Mouse (Mus musculus) kidney, adult 2 months (tissue): ENCODE data around the gene Nfatc2. TPM values are rescaled to one million over a fixed set of nuclear protein-coding genes. Genes with fewer than 3 reads are reported as not detected.

Experiments
- DNase-seq: peaks from one replicate; pipeline ENCODE4 v3.0.0; 2021
- H3K27ac ChIP-seq: fragments of 200-500 bp; 2 replicates; pipeline ENCODE4 v1.5.1; 2012; ENCODE audit warnings: low read depth, low read length, control low read depth, inconsistent platforms; ENCODE audit not compliant: insufficient read depth
- H3K27me3 ChIP-seq: fragments of 200-500 bp; replicated peaks from 2 replicates; pipeline ENCODE4 v1.6.1; 2012; ENCODE audit warnings: mild to moderate bottlenecking, moderate library complexity, low read length, inconsistent platforms; ENCODE audit not compliant: control insufficient read depth, insufficient read depth
- H3K36me3 ChIP-seq: fragments of 200-500 bp; 2 replicates; pipeline ENCODE4 v1.6.1; 2012; ENCODE audit warnings: mild to moderate bottlenecking, moderate library complexity, low read length, inconsistent platforms; ENCODE audit not compliant: control insufficient read depth, insufficient read depth
- H3K4me1 ChIP-seq: fragments of 200-500 bp; 2 replicates; pipeline ENCODE4 v1.6.1; 2011; ENCODE audit warnings: low read length; ENCODE audit not compliant: control insufficient read depth, insufficient read depth
- H3K4me3 ChIP-seq: fragments of 200-500 bp; 2 replicates; pipeline ENCODE4 v1.5.1; 2011; ENCODE audit warnings: mild to moderate bottlenecking, low read depth, low read length, control low read depth; ENCODE audit not compliant: insufficient read depth
- CTCF ChIP-seq: fragments of 200-500 bp; conservative IDR thresholded peaks from 2 replicates; pipeline ENCODE4 v1.5.1; 2011; ENCODE audit warnings: low read depth, mild to moderate bottlenecking, control low read depth, low read length, moderate library complexity, mixed read lengths; ENCODE audit not compliant: insufficient read depth, insufficient read length
- POLR2A ChIP-seq: fragments of 200-500 bp; IDR thresholded peaks from one replicate; pipeline ENCODE4 v1.6.1; 2011; ENCODE audit warnings: low read depth, low read length, control low read depth
- WGBS: fragments of 180-500 bp; shearing (Covaris S2); methylation state at CpG from one replicate; pipeline ENCODE4 v1.1.7; 2018; 5-methylcytosine and 5-hydroxymethylcytosine counted together
- polyA plus RNA-seq: library from polyadenylated mRNA; depleted of rRNA; stranded (reverse); fragments of >200 nt; gene quantifications from 2 replicates; pipeline ENCODE4 v1.2.3, GENCODE M21; 2012

Gene Nfatc2
- polyA plus RNA-seq, 1 experiment, result 3.4 TPM

DNA sequence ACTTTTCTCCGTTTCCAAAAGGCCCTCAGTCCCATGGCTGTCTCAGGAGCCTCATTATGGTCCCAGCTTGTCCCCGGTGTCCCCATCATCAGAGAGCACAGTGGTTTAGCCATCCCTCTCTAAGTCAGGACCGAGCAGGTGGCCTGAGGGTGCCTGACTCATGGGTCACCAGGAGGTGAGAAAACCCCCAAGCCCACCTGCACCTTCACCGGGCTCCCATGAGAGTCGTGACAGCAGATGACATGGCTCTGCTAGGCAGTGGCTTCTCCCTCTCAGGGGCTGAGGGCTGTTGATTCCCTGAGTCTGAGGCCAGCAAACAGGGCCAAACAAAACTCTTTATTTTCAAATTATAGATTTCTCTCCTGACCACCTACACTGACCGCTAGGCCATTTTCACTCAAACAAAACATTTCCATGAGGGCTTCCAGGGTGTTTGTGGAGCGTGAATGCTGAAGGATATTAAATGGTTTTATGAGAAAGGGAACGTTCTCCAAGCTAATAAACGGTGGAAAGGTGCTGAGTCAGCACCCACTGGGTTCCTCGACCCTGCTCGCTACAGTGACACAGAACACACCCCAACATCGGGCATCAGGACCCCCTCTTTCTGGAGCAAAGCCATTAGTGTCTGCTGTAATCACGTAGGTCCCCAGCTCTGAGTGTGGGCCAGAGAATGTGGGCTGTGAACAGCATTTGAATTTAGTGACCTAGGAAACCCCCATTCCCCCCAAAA lies 92.8 kb downstream of the Nfatc2 start:
- TF ChIP-seq CTCF, result no peak
- TF ChIP-seq POLR2A, result no peak
- no peak for DNase-seq
- no peak overlapping the region for H3K4me3 ChIP-seq
- H3K27ac ChIP-seq, result no peak overlapping the region
- H3K36me3 ChIP-seq, result no peaks in the 10 kb centered on the region
- no peaks in the 10 kb centered on the region for H3K4me1 ChIP-seq
- no peaks in the 10 kb centered on the region for H3K27me3 ChIP-seq
- WGBS, result 82% methylated on average over 13 of the region's 13 CpGs

DNA sequence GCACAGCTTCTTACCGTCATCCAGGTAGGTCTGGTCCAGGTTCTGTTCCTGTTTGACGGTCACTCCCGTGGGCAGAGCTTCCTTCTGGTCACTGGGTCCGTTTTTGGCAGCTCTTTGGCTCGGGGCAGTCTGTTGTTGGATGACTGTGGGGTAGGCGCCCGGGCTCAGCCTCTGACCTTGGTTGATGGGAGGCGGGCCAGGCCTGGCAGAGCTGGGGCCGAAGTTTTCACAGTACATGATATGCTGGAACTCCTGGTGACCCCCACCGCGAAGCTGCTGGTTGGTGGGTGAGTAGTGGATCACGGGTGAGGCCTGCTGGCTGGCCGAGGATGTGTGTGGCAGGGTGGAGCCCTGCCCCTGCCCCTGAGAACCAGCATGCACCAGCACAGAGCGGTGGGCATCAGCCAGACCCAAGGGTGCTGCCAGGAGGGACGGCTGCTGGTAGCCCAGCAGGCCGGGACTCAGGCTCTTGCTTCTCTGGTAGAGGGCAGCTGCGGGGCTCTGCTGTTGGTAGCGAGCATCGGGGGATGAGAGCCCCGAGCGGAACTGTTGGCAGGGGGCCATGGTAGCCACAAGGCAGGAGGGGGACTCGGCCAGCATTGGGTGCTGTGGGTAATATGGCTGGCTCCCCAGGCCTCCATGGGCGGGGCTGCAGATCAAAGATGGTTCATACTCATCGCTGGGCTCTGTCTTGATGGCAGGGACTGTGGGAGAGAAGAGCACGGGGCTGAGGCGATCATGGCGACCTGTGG lies 96.8 kb downstream of the Nfatc2 start:
- no peak for DNase-seq
- Histone ChIP-seq H3K36me3 (no peaks in the 10 kb centered on the region), H3K27ac (no peak overlapping the region), H3K4me1 (no peaks in the 10 kb centered on the region), H3K27me3 (no peaks in the 10 kb centered on the region), H3K4me3 (no peak overlapping the region)
- TF ChIP-seq CTCF, result no peak
- no peak for TF ChIP-seq POLR2A
- 87% methylated on average over 27 of the region's 27 CpGs for WGBS

DNA sequence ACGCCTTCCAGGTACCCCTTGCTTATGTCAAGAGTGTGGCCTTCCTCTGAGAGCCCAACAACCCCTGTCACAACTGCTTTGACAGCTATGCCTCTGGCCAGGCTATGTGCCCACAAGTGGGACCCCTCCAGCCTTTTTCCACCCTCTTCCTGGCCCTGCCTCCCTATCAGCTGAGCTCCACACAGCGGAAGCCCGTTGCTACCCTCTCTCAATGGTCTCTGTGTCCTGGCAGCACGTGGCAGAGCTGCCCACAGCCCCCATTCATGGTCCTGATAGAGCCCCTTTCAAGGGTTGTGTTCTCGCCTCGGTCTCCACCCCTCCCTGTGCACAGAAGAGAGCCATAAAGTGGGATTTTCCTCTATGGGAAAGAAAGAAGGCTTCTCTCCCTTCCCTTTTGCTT lies 97.7 kb downstream of the Nfatc2 start:
- Histone ChIP-seq H3K36me3 (no peaks in the 10 kb centered on the region), H3K4me3 (no peak overlapping the region), H3K27ac (no peak overlapping the region), H3K27me3 (no peaks in the 10 kb centered on the region), H3K4me1 (no peaks in the 10 kb centered on the region)
- TF ChIP-seq CTCF (no peak), POLR2A (no peak)
- 83% methylated on average over 6 of the region's 6 CpGs for WGBS
- DNase-seq, result no peak

DNA sequence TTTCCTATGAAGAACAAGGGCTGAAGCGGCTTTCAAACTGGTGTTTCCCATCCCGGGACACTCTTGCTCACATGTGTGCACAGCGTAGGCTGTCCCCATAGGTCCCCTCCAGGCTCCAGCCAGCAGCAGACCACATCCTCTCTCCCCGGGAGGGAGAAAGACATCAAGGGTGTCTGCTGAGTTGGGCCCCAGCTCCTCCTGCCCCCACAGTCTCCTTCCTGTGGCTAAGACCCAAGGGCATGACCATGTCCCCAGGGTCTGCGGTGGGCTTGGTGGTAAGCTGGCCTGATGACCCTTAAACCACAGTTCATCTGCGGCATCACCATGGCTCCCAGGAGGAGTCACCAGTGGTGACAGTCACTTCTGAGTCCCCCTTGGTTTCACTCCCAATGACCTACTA lies 100.7 kb downstream of the Nfatc2 start:
- no peak overlapping the region for H3K4me3 ChIP-seq
- WGBS, result 84% methylated on average over 6 of the region's 6 CpGs
- H3K27ac ChIP-seq, result no peak overlapping the region
- H3K27me3 ChIP-seq, result no peaks in the 10 kb centered on the region
- H3K36me3 ChIP-seq, result no peaks in the 10 kb centered on the region
- no peaks in the 10 kb centered on the region for H3K4me1 ChIP-seq
- no peak for DNase-seq
- TF ChIP-seq CTCF (no peak), POLR2A (no peak)

DNA sequence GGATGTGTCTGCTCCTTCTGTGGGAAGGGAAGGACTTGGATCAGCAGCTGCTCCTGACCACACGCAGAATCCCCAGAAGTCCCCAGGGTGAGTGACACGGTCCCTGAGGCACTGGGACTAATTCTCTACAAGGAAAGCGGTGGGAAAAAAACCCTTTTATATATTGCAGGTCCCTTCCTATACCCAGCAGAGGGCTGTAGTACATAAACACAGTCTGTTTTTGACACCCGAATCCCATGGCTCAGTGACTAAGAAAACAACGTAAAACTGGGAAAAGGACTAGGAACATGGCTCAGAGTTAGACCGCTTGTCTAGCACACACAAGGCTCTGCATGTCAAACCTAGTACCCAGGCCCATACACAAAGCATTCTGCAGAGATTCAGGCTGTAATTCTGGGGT lies 101.2 kb downstream of the Nfatc2 start:
- WGBS, result 70% methylated on average over 6 of the region's 6 CpGs

DNA sequence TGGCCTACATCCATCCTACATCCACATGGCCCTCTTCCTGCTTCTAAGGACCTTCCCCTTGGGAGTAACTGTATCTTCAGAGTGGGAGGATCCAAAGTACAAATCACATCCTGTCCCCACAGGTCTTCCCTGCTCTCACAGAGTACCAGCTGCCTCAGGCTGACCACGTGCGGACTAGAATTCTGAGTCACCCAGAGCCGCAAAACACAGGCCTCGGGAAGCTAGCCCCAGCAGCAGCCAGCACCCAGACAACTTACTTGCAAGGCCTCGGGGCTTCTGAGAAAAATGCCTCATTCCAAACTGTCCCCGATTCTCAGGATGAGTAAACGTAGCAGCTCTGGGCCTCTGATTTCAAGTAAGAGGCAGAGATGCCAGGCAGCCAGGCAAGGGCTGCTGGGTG lies 109.7 kb downstream of the Nfatc2 start:
- WGBS, result 63% methylated on average over 7 of the region's 7 CpGs
- no peak for DNase-seq
- no peak for TF ChIP-seq POLR2A

More for the DNA sequence above, 101.2 kb downstream of the Nfatc2 start:
- Histone ChIP-seq H3K4me1 (no peaks in the 10 kb centered on the region), H3K36me3 (no peaks in the 10 kb centered on the region), H3K27me3 (no peaks in the 10 kb centered on the region), H3K4me3 (no peak overlapping the region), H3K27ac (no peak overlapping the region)
- no peak for DNase-seq
- TF ChIP-seq POLR2A, result no peak
- no peak for TF ChIP-seq CTCF

DNA sequence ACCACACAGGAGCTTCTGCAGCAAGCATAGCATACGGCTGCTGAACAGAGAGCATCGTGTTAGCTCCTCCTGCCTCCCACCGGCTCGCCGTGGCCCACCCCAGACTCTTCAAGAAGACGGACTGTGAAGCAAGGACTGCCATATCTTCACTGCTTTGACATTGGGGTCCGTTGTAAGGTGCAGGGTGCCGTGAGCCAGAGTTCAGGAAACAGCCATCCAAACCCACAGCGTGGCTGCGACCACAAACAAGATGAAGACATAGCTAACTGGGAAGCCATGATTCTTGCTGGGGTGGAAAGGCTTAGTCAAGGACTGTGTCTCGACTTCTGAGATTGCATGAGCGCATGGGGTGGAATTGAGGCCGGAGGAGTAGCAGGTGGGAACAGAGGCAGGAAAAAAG lies 111.5 kb downstream of the Nfatc2 start:
- WGBS, result 95% methylated on average over 13 of the region's 13 CpGs
- no peaks in the 10 kb centered on the region for H3K27me3 ChIP-seq
- no peak for DNase-seq
- TF ChIP-seq POLR2A, result no peak
- no peak for TF ChIP-seq CTCF
- H3K36me3 ChIP-seq, result no peaks in the 10 kb centered on the region
- H3K4me3 ChIP-seq, result no peak overlapping the region
- H3K27ac ChIP-seq, result no peak overlapping the region
- no peaks in the 10 kb centered on the region for H3K4me1 ChIP-seq

More for the DNA sequence above, 109.7 kb downstream of the Nfatc2 start:
- H3K27me3 ChIP-seq, result no peaks in the 10 kb centered on the region
- H3K4me1 ChIP-seq, result no peaks in the 10 kb centered on the region
- no peak overlapping the region for H3K4me3 ChIP-seq
- no peaks in the 10 kb centered on the region for H3K36me3 ChIP-seq
- no peak overlapping the region for H3K27ac ChIP-seq
